Mouse (Mus musculus) lung, postnatal 0 days (tissue): ENCODE results near the gene Gm128. TPM values are rescaled to one million over a fixed set of nuclear protein-coding genes. Genes with fewer than 3 reads are reported as not detected.

Experiments used
- ATAC-seq: fragments of 200-750 bp; cut with Nextera tagmentation; 2 replicates; pipeline ENCODE4 v1.8.0; 2017; ENCODE audit warnings: moderate library complexity
- DNase-seq: peaks from one replicate; pipeline ENCODE4 v3.0.0-alpha.2; 2016; ENCODE audit warnings: low spot score
- H3K27ac ChIP-seq: fragments of 300-500 bp; sonication (generic); 2 replicates; pipeline ENCODE4 v1.5.1; 2014; ENCODE audit warnings: antibody characterized with exemption, mild to moderate bottlenecking, low read length, mixed read lengths
- H3K27me3 ChIP-seq: fragments of 300-500 bp; sonication (generic); replicated peaks from 2 replicates; pipeline ENCODE4 v1.6.1; 2014; ENCODE audit warnings: low read length, mixed read lengths; ENCODE audit not compliant: insufficient read depth
- H3K36me3 ChIP-seq: fragments of 300-500 bp; sonication (generic); 2 replicates; pipeline ENCODE4 v1.6.1; 2014; ENCODE audit warnings: low read length, mixed read lengths; ENCODE audit not compliant: insufficient read depth
- H3K4me1 ChIP-seq: fragments of 300-500 bp; sonication (generic); 2 replicates; pipeline ENCODE4 v1.6.1; 2014; ENCODE audit warnings: antibody characterized with exemption, low read depth, low read length, mixed read lengths; ENCODE audit not compliant: insufficient read depth
- H3K4me2 ChIP-seq: fragments of 300-500 bp; sonication (generic); replicated peaks from 2 replicates; pipeline ENCODE4 v1.6.1; 2014; ENCODE audit warnings: low read depth, mild to moderate bottlenecking, low read length, moderate library complexity, mixed read lengths
- H3K4me3 ChIP-seq: fragments of 300-500 bp; sonication (generic); 2 replicates; pipeline ENCODE4 v1.5.1; 2014; ENCODE audit warnings: low read depth, low read length
- H3K9ac ChIP-seq: fragments of 300-500 bp; sonication (generic); replicated peaks from 2 replicates; pipeline ENCODE4 v1.6.1; 2014; ENCODE audit warnings: low read depth, mild to moderate bottlenecking
- H3K9me3 ChIP-seq: fragments of 300-500 bp; sonication (generic); 2 replicates; pipeline ENCODE4 v1.6.1; 2016; ENCODE audit warnings: low read length, mixed read lengths
- CTCF ChIP-seq: IDR thresholded peaks from 2 replicates; pipeline ENCODE4 v1.5.1; 2016; ENCODE audit warnings: antibody characterized with exemption, mild to moderate bottlenecking
- EP300 ChIP-seq: IDR thresholded peaks from 2 replicates; pipeline ENCODE4 v1.6.1; 2016; ENCODE audit warnings: antibody characterized with exemption, mild to moderate bottlenecking, control low read depth
- WGBS: fragments of 180-500 bp; shearing (Covaris S2); extraction: QIAGEN DNeasy Blood & Tissue Kit; methylation state at CpG from one replicate; pipeline ENCODE4 v1.1.7; 2014; 5-methylcytosine and 5-hydroxymethylcytosine counted together
- polyA plus RNA-seq: library from polyadenylated mRNA; unstranded; fragments of >200 nt; fragmentation: Nextera tagmentation; extraction: Ambion mirVana; gene quantifications from 2 replicates; pipeline ENCODE4 v1.2.1, GENCODE M21; 2015

Gene Gm128
- polyA plus RNA-seq, 1 experiment from 2014 or later = 1.5 TPM

DNA sequence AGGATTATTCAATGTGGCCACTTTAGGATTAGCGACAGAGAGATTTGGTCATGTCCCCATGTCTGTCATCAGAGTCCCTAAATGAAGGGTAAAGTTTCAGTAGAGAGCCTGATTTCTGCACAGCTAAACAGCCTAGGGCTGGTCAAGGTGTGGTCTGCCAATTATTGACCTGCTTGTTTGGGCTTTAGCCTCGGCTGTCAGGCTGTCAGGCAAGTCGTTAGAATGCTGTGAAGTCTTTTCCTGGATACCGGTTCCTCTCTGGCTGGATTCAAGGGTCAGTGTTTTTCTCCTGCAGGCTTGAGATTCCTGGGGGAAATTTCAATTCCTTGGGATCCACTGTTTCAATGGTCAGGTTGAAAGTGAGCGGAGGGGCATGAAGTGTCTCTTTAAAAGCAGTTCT is 44.6 kb upstream of the Gm128 start:
- no peak overlapping the region for H3K9ac ChIP-seq
- DNase-seq = no peak
- 52% methylated on average over 5 of the region's 5 CpGs for WGBS

DNA sequence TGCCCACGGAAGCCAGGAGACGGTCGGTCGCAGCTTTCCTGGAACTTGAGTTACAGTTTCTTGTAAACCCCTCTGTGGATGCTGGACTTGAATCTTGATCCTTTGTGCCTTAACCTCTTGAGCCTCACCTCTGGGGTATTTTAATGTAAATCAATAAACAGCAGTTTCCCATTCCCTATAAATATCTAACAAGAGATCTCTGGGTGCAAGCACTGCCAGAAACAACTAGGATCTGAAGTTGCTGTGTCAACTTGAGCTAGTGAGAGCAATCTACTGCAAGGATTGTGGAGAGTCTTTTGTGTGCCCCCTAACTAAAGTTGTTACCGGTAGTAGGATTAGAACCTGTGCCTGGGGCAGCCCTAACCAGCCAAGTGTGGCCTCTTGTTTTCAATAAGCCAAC is 44.0 kb upstream of the Gm128 start:
- Histone ChIP-seq H3K27ac (peak overlapping the region; percentile 10; the same call in 1 of the 2 replicates), H3K4me2 (no peak overlapping the region), H3K27me3 (no peaks in the 10 kb centered on the region), H3K4me3 (no peak overlapping the region), H3K9ac (no peak overlapping the region), H3K9me3 (no peaks in the 10 kb centered on the region), H3K36me3 (peaks cover 18% of the 10 kb centered on the region; the same call in 1 of the 2 replicates), H3K4me1 (peaks cover 19% of the 10 kb centered on the region; the same call in 1 of the 2 replicates)
- TF ChIP-seq EP300 = no peak
- TF ChIP-seq CTCF = no peak
- 93% methylated on average over 5 of the region's 5 CpGs for WGBS
- DNase-seq (no peak), ATAC-seq (no peak)

More for the DNA sequence above, 44.6 kb upstream of the Gm128 start:
- no peak overlapping the region for H3K4me3 ChIP-seq
- TF ChIP-seq EP300 (no peak), CTCF (no peak)
- H3K36me3 ChIP-seq = peaks cover 18% of the 10 kb centered on the region; the same call in 1 of the 2 replicates
- ATAC-seq = no peak
- H3K27me3 ChIP-seq = no peaks in the 10 kb centered on the region
- H3K9me3 ChIP-seq = no peaks in the 10 kb centered on the region
- peak overlapping the region; percentile 35; the same call in 1 of the 2 replicates for H3K27ac ChIP-seq
- peaks cover 19% of the 10 kb centered on the region; the same call in 1 of the 2 replicates for H3K4me1 ChIP-seq
- H3K4me2 ChIP-seq = no peak overlapping the region

DNA sequence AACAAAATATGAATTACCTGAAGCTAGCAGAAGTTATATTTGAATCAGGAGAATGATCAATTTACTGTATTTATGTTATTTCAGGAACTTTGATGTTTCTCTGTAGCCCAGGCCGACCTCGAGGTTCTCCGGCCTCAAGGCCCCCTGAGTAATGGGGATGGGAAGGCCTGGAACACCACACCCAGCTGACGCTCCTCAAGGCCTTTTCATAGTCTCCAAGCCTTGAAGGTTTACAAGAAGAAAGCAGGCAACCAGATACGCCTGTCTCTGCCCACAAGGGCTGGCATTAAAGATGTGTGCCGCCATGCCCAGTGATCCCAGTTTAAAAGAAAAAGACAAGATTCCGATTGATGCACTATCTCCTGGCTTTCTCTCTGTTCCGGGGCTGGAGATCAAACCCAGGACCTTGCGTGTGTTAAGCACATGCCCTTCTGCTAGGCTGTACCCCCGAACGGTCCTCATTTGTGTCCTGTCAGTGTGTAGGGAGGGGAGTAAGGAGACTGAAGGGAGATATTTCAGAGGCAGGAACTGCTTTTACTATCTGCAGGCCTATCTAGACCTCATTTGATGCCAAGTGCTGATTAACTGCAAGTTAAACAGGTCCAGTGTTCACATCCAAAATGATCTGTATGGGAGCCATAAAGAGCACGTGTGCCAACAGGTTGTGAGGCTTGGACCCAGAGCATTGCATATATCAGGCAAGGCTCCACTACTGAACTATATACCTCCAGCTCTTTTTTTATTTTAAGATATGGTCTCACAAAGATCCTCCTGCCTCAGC is 43.3 kb upstream of the Gm128 start:
- no peaks in the 10 kb centered on the region for H3K9me3 ChIP-seq
- peaks cover 19% of the 10 kb centered on the region; the same call in 1 of the 2 replicates for H3K4me1 ChIP-seq
- H3K27ac ChIP-seq = no peak overlapping the region
- no peak for TF ChIP-seq EP300
- no peak for TF ChIP-seq CTCF
- no peak for ATAC-seq
- no peak overlapping the region for H3K9ac ChIP-seq
- peak overlapping the region; percentile 74 for H3K4me2 ChIP-seq
- no peak for DNase-seq
- peaks cover 15% of the 10 kb centered on the region; the same call in 1 of the 2 replicates for H3K36me3 ChIP-seq
- 79% methylated on average over 12 of the region's 12 CpGs for WGBS
- H3K4me3 ChIP-seq = no peak overlapping the region
- no peaks in the 10 kb centered on the region for H3K27me3 ChIP-seq

DNA sequence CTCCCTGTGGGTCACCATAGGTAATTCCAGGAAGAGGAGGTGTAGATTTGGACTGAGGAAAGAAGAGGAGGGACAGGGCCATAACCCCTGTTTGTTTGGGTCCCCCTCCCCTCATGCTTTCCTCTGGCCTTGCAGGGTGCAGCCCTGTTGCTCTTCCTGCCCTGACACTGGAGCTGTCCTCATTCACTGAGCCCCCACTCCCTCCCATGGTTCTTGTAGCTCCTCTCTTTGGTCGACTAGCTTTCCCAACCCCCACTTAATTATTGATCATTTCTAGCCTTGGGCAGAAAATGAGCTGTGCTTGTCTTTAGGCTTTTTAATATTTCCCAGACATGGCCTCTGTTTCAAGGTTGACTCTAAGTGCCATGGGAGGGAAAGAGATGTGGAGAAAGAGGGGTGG is 42.7 kb upstream of the Gm128 start:
- WGBS = 4% methylated on average over 1 of the region's 1 CpGs
- H3K4me3 ChIP-seq = peak overlapping the region; percentile 77
- ATAC-seq = no peak
- peak overlapping the region; percentile 99 for H3K27ac ChIP-seq
- TF ChIP-seq EP300 = no peak
- no peak for TF ChIP-seq CTCF
- no peaks in the 10 kb centered on the region for H3K27me3 ChIP-seq
- DNase-seq = no peak
- peaks cover 19% of the 10 kb centered on the region; the same call in 1 of the 2 replicates for H3K4me1 ChIP-seq
- peaks cover 13% of the 10 kb centered on the region; the same call in 1 of the 2 replicates for H3K36me3 ChIP-seq
- no peaks in the 10 kb centered on the region for H3K9me3 ChIP-seq
- peak overlapping the region; percentile 86; the same call in 1 of the 2 replicates for H3K9ac ChIP-seq
- peak overlapping the region; percentile 74 for H3K4me2 ChIP-seq

DNA sequence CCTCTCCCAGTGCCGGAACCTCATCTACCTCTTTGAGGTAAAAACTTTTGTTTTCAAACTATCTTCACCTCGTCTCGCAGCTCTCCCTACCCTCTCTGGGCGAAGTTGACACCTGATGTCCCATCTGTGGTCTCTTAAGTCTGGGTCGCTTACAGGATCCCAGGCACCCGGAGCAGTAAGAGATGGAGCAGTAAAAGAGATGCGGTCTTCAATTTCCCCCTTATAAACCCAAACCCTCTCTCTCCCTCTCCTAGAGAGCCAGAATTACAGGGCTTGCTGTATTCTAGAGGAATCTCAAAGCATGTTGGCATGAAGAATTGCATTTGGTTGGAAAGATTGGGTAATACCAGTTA is 42.2 kb upstream of the Gm128 start:
- peaks cover 10% of the 10 kb centered on the region; the same call in 1 of the 2 replicates for H3K36me3 ChIP-seq
- WGBS = 3% methylated on average over 7 of the region's 7 CpGs
- H3K4me3 ChIP-seq = peak overlapping the region; percentile 77
- no peaks in the 10 kb centered on the region for H3K9me3 ChIP-seq
- peak overlapping the region; percentile 74 for H3K4me2 ChIP-seq
- TF ChIP-seq CTCF (no peak), EP300 (no peak)
- peak; percentile 53 for DNase-seq
- H3K4me1 ChIP-seq = peaks cover 19% of the 10 kb centered on the region; the same call in 1 of the 2 replicates
- peak overlapping the region; percentile 86 for H3K9ac ChIP-seq
- ATAC-seq = no peak
- H3K27me3 ChIP-seq = no peaks in the 10 kb centered on the region
- peak overlapping the region; percentile 99 for H3K27ac ChIP-seq

DNA sequence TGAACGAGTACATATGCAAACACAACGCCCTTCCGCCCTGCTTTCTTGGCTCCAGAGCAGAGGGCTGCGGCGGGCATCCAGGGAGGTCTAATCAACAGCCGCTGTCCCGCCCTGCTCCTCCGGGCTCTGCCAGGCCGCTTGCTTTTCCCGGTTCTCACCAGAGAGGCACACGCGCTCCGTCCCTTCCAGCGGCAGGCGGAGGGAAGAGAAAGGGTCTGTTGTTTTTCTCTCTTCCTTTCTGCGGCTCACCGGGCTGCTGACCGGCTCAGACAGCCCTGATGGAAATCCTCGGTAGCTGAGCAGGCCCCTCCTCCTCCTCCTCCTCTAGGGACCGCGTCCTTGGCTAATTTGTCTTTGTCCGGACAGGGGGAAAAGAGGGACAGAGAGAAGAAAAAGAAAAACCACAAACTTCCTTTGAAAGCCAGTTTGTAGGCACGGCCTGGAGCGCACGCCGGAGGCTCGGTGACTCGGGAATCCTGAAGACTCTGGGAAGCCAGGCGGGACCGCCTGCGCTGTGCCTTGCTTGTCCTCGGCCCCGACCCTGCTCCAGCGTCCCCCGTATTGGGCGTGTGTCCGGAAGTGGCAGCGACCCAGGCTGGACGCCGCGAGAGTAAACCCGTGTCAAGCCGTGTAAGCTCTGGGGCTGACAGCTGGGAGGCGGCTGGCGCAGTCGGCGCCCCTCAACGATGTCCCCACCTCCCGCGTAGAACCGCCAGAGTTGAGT is 41.6 kb upstream of the Gm128 start:
- H3K9ac ChIP-seq = peak overlapping the region; percentile 86
- H3K27me3 ChIP-seq = no peaks in the 10 kb centered on the region
- TF ChIP-seq EP300 (no peak; the same call in 1 of the 2 replicates), CTCF (peak; percentile 64)
- peaks cover 6% of the 10 kb centered on the region; the same call in 1 of the 2 replicates for H3K36me3 ChIP-seq
- peak overlapping the region; percentile 74 for H3K4me2 ChIP-seq
- WGBS = under 1% methylated on average over 50 of the region's 51 CpGs
- H3K4me1 ChIP-seq = peaks cover 19% of the 10 kb centered on the region; the same call in 1 of the 2 replicates
- ATAC-seq (peak; percentile 78), DNase-seq (peak; percentile 93)
- no peaks in the 10 kb centered on the region for H3K9me3 ChIP-seq
- peak overlapping the region; percentile 77 for H3K4me3 ChIP-seq
- H3K27ac ChIP-seq = peak overlapping the region; percentile 99
